Mouse (Mus musculus): ENCODE results near the gene Mau2. TPM values are rescaled to one million over a fixed set of nuclear protein-coding genes. Genes with fewer than 3 reads are reported as not detected.
"Not testable (repeated sequence)": the region's sequence is repeated elsewhere in the genome, so short reads cannot be mapped to it uniquely, and the experiment has no call there.

Mau2 gene
- polyA plus RNA-seq, 1 experiment from 2014 or later = 75.8 TPM

- peak within 1 kb of the TSS; percentile 77 for H3K27ac ChIP-seq (ENCODE audit: low read length)
- H3K36me3 ChIP-seq (ENCODE audit: control insufficient read depth, insufficient read depth, low read length) = no peaks in the 10 kb centered on the region
- H3K4me1 ChIP-seq (ENCODE audit: control insufficient read depth, insufficient read depth, low read length) = peaks cover 12% of the 10 kb centered on the region
- peak within 1 kb of the TSS; percentile 79 for H3K4me2 ChIP-seq (ENCODE audit: low read length)
- H3K9ac ChIP-seq (ENCODE audit: low read depth, low read length) = peak within 1 kb of the TSS; percentile 80
- WGBS = 0% methylated on average over 60 of the region's 87 CpGs
- no peaks in the 10 kb centered on the region for H3K27me3 ChIP-seq (ENCODE audit: control insufficient read depth, insufficient read depth, low read depth, low read length)
- ATAC-seq = peak; percentile 100
- peak within 1 kb of the TSS; percentile 92 for H3K4me3 ChIP-seq (ENCODE audit: low read depth, low read length)
- H3K9me3 ChIP-seq (replicated peaks; ENCODE audit: control insufficient read depth, low read length, poor library complexity, severe bottlenecking) = no peaks in the 10 kb centered on the region
These were observed 46.6 kb downstream of the Mau2 start, which contains the start of gene Gatad2a for GRCm38 (mm10) chr8:69995776-69996588. Gene Gatad2a (minus strand): TSS chr8:69996384.

GRCm38 (mm10) chr8:69995422-69995775 is 47.1 kb downstream of the Mau2 start:
- H3K4me3 ChIP-seq (ENCODE audit: low read depth, low read length) = peak overlapping the region; percentile 92
- H3K4me1 ChIP-seq (ENCODE audit: control insufficient read depth, insufficient read depth, low read length) = peaks cover 12% of the 10 kb centered on the region
- H3K36me3 ChIP-seq (ENCODE audit: control insufficient read depth, insufficient read depth, low read length) = no peaks in the 10 kb centered on the region
- no peaks in the 10 kb centered on the region for H3K9me3 ChIP-seq (replicated peaks; ENCODE audit: control insufficient read depth, low read length, poor library complexity, severe bottlenecking)
- peak overlapping the region; percentile 79 for H3K4me2 ChIP-seq (ENCODE audit: low read length)
- peak overlapping the region; percentile 77; the same call in 1 of the 2 replicates for H3K27ac ChIP-seq (ENCODE audit: low read length)
- H3K27me3 ChIP-seq (ENCODE audit: control insufficient read depth, insufficient read depth, low read depth, low read length) = no peaks in the 10 kb centered on the region
- under 1% methylated on average over 7 of the region's 7 CpGs for WGBS
- peak overlapping the region; percentile 80 for H3K9ac ChIP-seq (ENCODE audit: low read depth, low read length)
- ATAC-seq = no peak

GRCm38 (mm10) chr8:69988936-69989335 is 53.6 kb downstream of the Mau2 start:
- WGBS = 98% methylated on average over 7 of the region's 7 CpGs
- not testable (repeated sequence) for H3K27ac ChIP-seq (ENCODE audit: low read length)

GRCm38 (mm10) chr8:69987744-69988143 is 54.8 kb downstream of the Mau2 start:
- Histone ChIP-seq H3K9me3 (replicated peaks; ENCODE audit: control insufficient read depth, low read length, poor library complexity, severe bottlenecking) (no peaks in the 10 kb centered on the region), H3K4me2 (ENCODE audit: low read length) (no peak overlapping the region), H3K4me3 (ENCODE audit: low read depth, low read length) (no peak overlapping the region), H3K27ac (ENCODE audit: low read length) (no peak overlapping the region), H3K9ac (ENCODE audit: low read depth, low read length) (no peak overlapping the region), H3K4me1 (ENCODE audit: control insufficient read depth, insufficient read depth, low read length) (no peaks in the 10 kb centered on the region), H3K27me3 (ENCODE audit: control insufficient read depth, insufficient read depth, low read depth, low read length) (no peaks in the 10 kb centered on the region), H3K36me3 (ENCODE audit: control insufficient read depth, insufficient read depth, low read length) (no peaks in the 10 kb centered on the region)
- ATAC-seq = no peak

More at GRCm38 (mm10) chr8:69988936-69989335, 53.6 kb downstream of the Mau2 start:
- not testable (repeated sequence) for H3K9ac ChIP-seq (ENCODE audit: low read depth, low read length); H3K36me3 ChIP-seq (ENCODE audit: control insufficient read depth, insufficient read depth, low read length); H3K4me3 ChIP-seq (ENCODE audit: low read depth, low read length); H3K4me1 ChIP-seq (ENCODE audit: control insufficient read depth, insufficient read depth, low read length); H3K4me2 ChIP-seq (ENCODE audit: low read length); H3K9me3 ChIP-seq (replicated peaks; ENCODE audit: control insufficient read depth, low read length, poor library complexity, severe bottlenecking); H3K27me3 ChIP-seq (ENCODE audit: control insufficient read depth, insufficient read depth, low read depth, low read length); ATAC-seq

- Histone ChIP-seq H3K27me3 (ENCODE audit: control insufficient read depth, insufficient read depth, low read depth, low read length) (no peaks in the 10 kb centered on the region), H3K36me3 (ENCODE audit: control insufficient read depth, insufficient read depth, low read length) (no peaks in the 10 kb centered on the region), H3K4me2 (ENCODE audit: low read length) (no peak overlapping the region), H3K9ac (ENCODE audit: low read depth, low read length) (no peak overlapping the region), H3K9me3 (replicated peaks; ENCODE audit: control insufficient read depth, low read length, poor library complexity, severe bottlenecking) (no peaks in the 10 kb centered on the region), H3K4me3 (ENCODE audit: low read depth, low read length) (no peak overlapping the region), H3K4me1 (ENCODE audit: control insufficient read depth, insufficient read depth, low read length) (no peaks in the 10 kb centered on the region), H3K27ac (ENCODE audit: low read length) (no peak overlapping the region)
- no peak for ATAC-seq
- WGBS = 95% methylated on average over 2 of the region's 2 CpGs
These were observed 57.5 kb downstream of the Mau2 start for GRCm38 (mm10) chr8:69984876-69985553.

- Histone ChIP-seq H3K27me3 (ENCODE audit: control insufficient read depth, insufficient read depth, low read depth, low read length) (no peaks in the 10 kb centered on the region), H3K27ac (ENCODE audit: low read length) (no peak overlapping the region), H3K4me2 (ENCODE audit: low read length) (no peak overlapping the region), H3K4me1 (ENCODE audit: control insufficient read depth, insufficient read depth, low read length) (peaks cover 6% of the 10 kb centered on the region), H3K36me3 (ENCODE audit: control insufficient read depth, insufficient read depth, low read length) (no peaks in the 10 kb centered on the region), H3K9me3 (replicated peaks; ENCODE audit: control insufficient read depth, low read length, poor library complexity, severe bottlenecking) (no peaks in the 10 kb centered on the region), H3K9ac (ENCODE audit: low read depth, low read length) (no peak overlapping the region), H3K4me3 (ENCODE audit: low read depth, low read length) (no peak overlapping the region)
- WGBS = 93% methylated on average over 4 of the region's 4 CpGs
- no peak for ATAC-seq
These were observed 64.1 kb downstream of the Mau2 start for GRCm38 (mm10) chr8:69978456-69978855.

- 35% methylated on average over 5 of the region's 5 CpGs for WGBS
- Histone ChIP-seq H3K4me3 (ENCODE audit: low read depth, low read length) (peak overlapping the region; percentile 98), H3K27me3 (ENCODE audit: control insufficient read depth, insufficient read depth, low read depth, low read length) (no peaks in the 10 kb centered on the region), H3K36me3 (ENCODE audit: control insufficient read depth, insufficient read depth, low read length) (no peaks in the 10 kb centered on the region), H3K4me2 (ENCODE audit: low read length) (peak overlapping the region; percentile 94), H3K9ac (ENCODE audit: low read depth, low read length) (peak overlapping the region; percentile 78), H3K9me3 (replicated peaks; ENCODE audit: control insufficient read depth, low read length, poor library complexity, severe bottlenecking) (no peaks in the 10 kb centered on the region), H3K4me1 (ENCODE audit: control insufficient read depth, insufficient read depth, low read length) (peaks cover 24% of the 10 kb centered on the region), H3K27ac (ENCODE audit: low read length) (peak overlapping the region; percentile 72; the same call in 1 of the 2 replicates)
- no peak for ATAC-seq
These were observed 67.7 kb downstream of the Mau2 start for GRCm38 (mm10) chr8:69974806-69975205.

GRCm38 (mm10) chr8:69974194-69974614 is 68.3 kb downstream of the Mau2 start:
- peak; percentile 93 for ATAC-seq
- peaks cover 24% of the 10 kb centered on the region for H3K4me1 ChIP-seq (ENCODE audit: control insufficient read depth, insufficient read depth, low read length)
- no peaks in the 10 kb centered on the region for H3K9me3 ChIP-seq (replicated peaks; ENCODE audit: control insufficient read depth, low read length, poor library complexity, severe bottlenecking)
- no peaks in the 10 kb centered on the region for H3K27me3 ChIP-seq (ENCODE audit: control insufficient read depth, insufficient read depth, low read depth, low read length)
- H3K9ac ChIP-seq (ENCODE audit: low read depth, low read length) = peak overlapping the region; percentile 78
- H3K36me3 ChIP-seq (ENCODE audit: control insufficient read depth, insufficient read depth, low read length) = no peaks in the 10 kb centered on the region
- H3K27ac ChIP-seq (ENCODE audit: low read length) = peak overlapping the region; percentile 72
- peak overlapping the region; percentile 94 for H3K4me2 ChIP-seq (ENCODE audit: low read length)
- H3K4me3 ChIP-seq (ENCODE audit: low read depth, low read length) = peak overlapping the region; percentile 98
- WGBS = under 1% methylated on average over 43 of the region's 50 CpGs
